ENCODE assay signal across 24 mouse cellular contexts in the genomic region with DNA sequence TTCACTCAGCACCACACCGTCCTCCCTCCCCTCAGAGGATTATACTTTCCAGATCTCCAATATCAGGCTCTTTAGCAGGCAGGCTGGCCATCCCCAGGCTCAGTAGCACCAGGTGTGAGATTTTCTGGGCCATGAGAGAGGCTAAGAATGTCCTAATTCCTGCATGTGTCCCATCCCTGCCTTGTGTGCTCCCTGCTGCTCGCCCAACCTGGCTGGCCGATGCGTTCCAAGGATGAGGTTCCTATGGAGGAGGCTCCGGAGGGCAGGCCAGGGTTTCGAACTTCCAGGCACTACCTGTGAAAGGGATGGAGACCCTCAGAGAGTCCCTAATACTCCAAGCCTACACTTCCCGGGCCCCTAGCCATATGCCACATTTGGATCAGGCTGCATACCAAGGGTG. TPM values are rescaled to one million over a fixed set of nuclear protein-coding genes. Genes with fewer than 3 reads are reported as not detected.
DNase-seq lines count a peak whose midpoint lies in the region; ATAC-seq lines count a peak whose summit lies in the region.
"Had no signal": no experiment of that assay in that cellular context is flagged by ENCODE, and none has a peak within 500 bp of the region (broad histone marks: within the 10 kb centered on the region; RNA-seq: fewer than 3 reads in every experiment).

No protein-coding gene starts in this region.

- 91% methylated on average over 7 of the region's 7 CpGs for WGBS in heart, embryonic 11.5 days (ENCODE audit: insufficient replicate concordance)
- 91% methylated on average over 7 of the region's 7 CpGs for WGBS in lung, embryonic 16.5 days
- WGBS in embryonic facial prominence, embryonic 13.5 days, result 90% methylated on average over 7 of the region's 7 CpGs

- 0 out of 2 replicates have a peak overlapping the region, but pooled peaks have one; percentile 1 for H3K4me2 ChIP-seq in heart, embryonic 11.5 days
- H3K4me2 ChIP-seq in lung, embryonic 16.5 days (ENCODE audit: low read depth, low read length), result no peak overlapping the region
- 0 out of 2 replicates have a peak overlapping the region, but pooled peaks have one; percentile 83 for H3K4me2 ChIP-seq in embryonic facial prominence, embryonic 13.5 days
- H3K4me2 ChIP-seq: liver, embryonic 11.5 days had no signal

- H3K9me3 ChIP-seq in heart, embryonic 11.5 days (replicated peaks; ENCODE audit: control insufficient read depth, low read length), result no peaks in the 10 kb centered on the region
- H3K9me3 ChIP-seq in lung, embryonic 16.5 days (ENCODE audit: control insufficient read depth, low read length), result no peaks in the 10 kb centered on the region
- H3K9me3 ChIP-seq in embryonic facial prominence, embryonic 13.5 days, result no peaks in the 10 kb centered on the region
- H3K9me3 ChIP-seq: hindbrain, embryonic 10.5 days; megakaryocyte, embryonic 14.5 days; neural tube, embryonic 15.5 days had no signal

- no peak overlapping the region for H3K9ac ChIP-seq in heart, embryonic 11.5 days (ENCODE audit: low read depth, low read length)
- H3K9ac ChIP-seq in lung, embryonic 16.5 days (ENCODE audit: low read length), result peak overlapping the region; percentile 24; the same call in 1 of the 2 replicates
- peak overlapping the region; percentile 32; the same call in 1 of the 2 replicates for H3K9ac ChIP-seq in embryonic facial prominence, embryonic 13.5 days
- H3K9ac ChIP-seq: neural tube, embryonic 15.5 days had no signal

- no peak for ATAC-seq in heart, embryonic 11.5 days (replicated peaks; ENCODE audit: insufficient number of reproducible peaks, low FRiP score, low TSS enrichment)
- no peak for ATAC-seq in lung, embryonic 16.5 days (ENCODE audit: low read depth)
- no peak for ATAC-seq in embryonic facial prominence, embryonic 13.5 days (ENCODE audit: insufficient number of reproducible peaks, insufficient read depth, low FRiP score, low TSS enrichment, low read depth)
- ATAC-seq: midbrain, embryonic 16.5 days had no signal

- H3K4me3 ChIP-seq in heart, embryonic 11.5 days (ENCODE audit: low read depth, low read length), result no peak overlapping the region
- H3K4me3 ChIP-seq in lung, embryonic 16.5 days (ENCODE audit: low read length), result no peak overlapping the region
- H3K4me3 ChIP-seq in embryonic facial prominence, embryonic 13.5 days, result no peak overlapping the region
- H3K4me3 ChIP-seq: heart, adult 2 months; hindbrain, embryonic 10.5 days; left cerebral cortex, adult 2 months; megakaryocyte, embryonic 14.5 days; neural tube, embryonic 15.5 days had no signal

- no peaks in the 10 kb centered on the region for H3K27me3 ChIP-seq in heart, embryonic 11.5 days (ENCODE audit: control insufficient read depth, insufficient read depth, low read length)
- no peaks in the 10 kb centered on the region for H3K27me3 ChIP-seq in lung, embryonic 16.5 days (ENCODE audit: control insufficient read depth, insufficient read depth, low read depth, low read length)
- no peaks in the 10 kb centered on the region for H3K27me3 ChIP-seq in embryonic facial prominence, embryonic 13.5 days
- H3K27me3 ChIP-seq: CH12.LX; megakaryocyte, embryonic 14.5 days; neural tube, embryonic 15.5 days had no signal

- DNase-seq in heart, adult 18-20 months, result no peak
- DNase-seq in lung, adult 18-20 months, result no peak
- DNase-seq in cerebellum, adult 8-10 months, result peak; percentile 83
- no peak for DNase-seq in adrenal gland, postnatal 14 days
- no peak for DNase-seq in layer of hippocampus, postnatal 14 days (ENCODE audit: low spot score in 2 of 2)
- DNase-seq: adrenal gland, postnatal 36 days; embryo, embryonic 11 days; gastrocnemius, postnatal 14 days; kidney, adult 18-20 months; right cerebral cortex, postnatal 14 days; spleen, adult 18-20 months had no signal

- H3K36me3 ChIP-seq in heart, embryonic 11.5 days (ENCODE audit: control insufficient read depth, insufficient read depth, low read length), result peaks cover 25% of the 10 kb centered on the region
- H3K36me3 ChIP-seq in lung, embryonic 16.5 days (ENCODE audit: control insufficient read depth, insufficient read depth, low read length), result peaks cover 27% of the 10 kb centered on the region
- H3K36me3 ChIP-seq in embryonic facial prominence, embryonic 13.5 days, result peaks cover 57% of the 10 kb centered on the region

- H3K27ac ChIP-seq in heart, embryonic 11.5 days (ENCODE audit: low read depth, low read length), result no peak overlapping the region
- H3K27ac ChIP-seq in lung, embryonic 16.5 days (ENCODE audit: low read length), result peak overlapping the region; percentile 83
- H3K27ac ChIP-seq in embryonic facial prominence, embryonic 13.5 days, result no peak overlapping the region
- H3K27ac ChIP-seq: heart, adult 2 months; hindbrain, embryonic 10.5 days; left cerebral cortex, adult 2 months; neural tube, embryonic 15.5 days had no signal

- peaks cover 11% of the 10 kb centered on the region; the same call in 1 of the 2 replicates for H3K4me1 ChIP-seq in heart, embryonic 11.5 days (ENCODE audit: control insufficient read depth, insufficient read depth, low read length)
- H3K4me1 ChIP-seq in lung, embryonic 16.5 days (replicated peaks; ENCODE audit: control insufficient read depth, insufficient read depth, low read length), result peaks cover 45% of the 10 kb centered on the region
- H3K4me1 ChIP-seq in embryonic facial prominence, embryonic 13.5 days, result peaks cover 26% of the 10 kb centered on the region

RNA-seq across cellular contexts. Expression of gene Mus81, which starts 2.4 kb away (rescaled TPM):
- polyA plus RNA-seq in heart, embryonic 11.5 days (2014; fragmentation: Nextera tagmentation; extraction: Ambion mirVana), result 32.2 and 40.0 TPM in 2 replicates
- total RNA-seq in heart, adult 18-20 months (2021), result 10 to 100 TPM; 16.9 to 24.2 TPM
- polyA plus RNA-seq in lung, embryonic 16.5 days (2015; fragmentation: Nextera tagmentation; extraction: Ambion mirVana), result 45.7 and 51.4 TPM in 2 replicates
- polyA plus RNA-seq in embryonic facial prominence, embryonic 13.5 days (2015; fragmentation: Nextera tagmentation; extraction: Ambion mirVana), result 42.5 and 43.7 TPM in 2 replicates
- 22.3 and 28.6 TPM in 2 replicates for total RNA-seq in adrenal gland, postnatal 14 days (2021)
- 10 to 100 TPM; 34.3 to 35.6 TPM for total RNA-seq in layer of hippocampus, postnatal 14 days (2021)

RNA-seq across cellular contexts. Expression of gene Cfl1, which starts 4.4 kb away (rescaled TPM):
- polyA plus RNA-seq in heart, embryonic 11.5 days (2014; fragmentation: Nextera tagmentation; extraction: Ambion mirVana), result 2,455 and 2,528 TPM in 2 replicates
- 100 to 1,000 TPM; 184 to 211 TPM for total RNA-seq in heart, adult 18-20 months (2021)
- polyA plus RNA-seq in lung, embryonic 16.5 days (2015; fragmentation: Nextera tagmentation; extraction: Ambion mirVana), result 2,553 and 2,793 TPM in 2 replicates
- polyA plus RNA-seq in embryonic facial prominence, embryonic 13.5 days (2015; fragmentation: Nextera tagmentation; extraction: Ambion mirVana), result 2,535 and 2,700 TPM in 2 replicates
- 640 and 706 TPM in 2 replicates for total RNA-seq in adrenal gland, postnatal 14 days (2021)
- total RNA-seq in layer of hippocampus, postnatal 14 days (2021), result 1,000 to 10,000 TPM; 1,666 to 1,748 TPM

RNA-seq across cellular contexts. Expression of gene Efemp2, which starts 12.1 kb away (rescaled TPM):
- 72.2 and 72.5 TPM in 2 replicates for polyA plus RNA-seq in heart, embryonic 11.5 days (2014; fragmentation: Nextera tagmentation; extraction: Ambion mirVana)
- 1 to 10 TPM; 7.2 to 7.9 TPM for total RNA-seq in heart, adult 18-20 months (2021)
- 197 and 200 TPM in 2 replicates for polyA plus RNA-seq in lung, embryonic 16.5 days (2015; fragmentation: Nextera tagmentation; extraction: Ambion mirVana)
- polyA plus RNA-seq in embryonic facial prominence, embryonic 13.5 days (2015; fragmentation: Nextera tagmentation; extraction: Ambion mirVana), result 200 and 207 TPM in 2 replicates
- total RNA-seq in adrenal gland, postnatal 14 days (2021), result 42.5 and 45.9 TPM in 2 replicates
- total RNA-seq in layer of hippocampus, postnatal 14 days (2021), result 10 to 100 TPM; 16.8 to 20.9 TPM

RNA-seq across cellular contexts. Expression of gene Ctsw, which starts 17.5 kb away (rescaled TPM):
- polyA plus RNA-seq in heart, embryonic 11.5 days (2014; fragmentation: Nextera tagmentation; extraction: Ambion mirVana), result 0.84 and 0.86 TPM in 2 replicates
- 1 to 10 TPM in 1 of 2 experiments, under 1 TPM in 1; 0.25 to 1.5 TPM for total RNA-seq in heart, adult 18-20 months (2021)
- 2.2 and 3.8 TPM in 2 replicates for polyA plus RNA-seq in lung, embryonic 16.5 days (2015; fragmentation: Nextera tagmentation; extraction: Ambion mirVana)
- 1.6 and 2.4 TPM in 2 replicates for polyA plus RNA-seq in embryonic facial prominence, embryonic 13.5 days (2015; fragmentation: Nextera tagmentation; extraction: Ambion mirVana)
- total RNA-seq in adrenal gland, postnatal 14 days (2021), result 0.85 and 4.2 TPM in 2 replicates
- 1 to 10 TPM in 1 of 2 experiments, under 1 TPM in 1; 0.41 to 1.2 TPM for total RNA-seq in layer of hippocampus, postnatal 14 days (2021)
- total RNA-seq: gastrocnemius, postnatal 14 days had no signal

RNA-seq across cellular contexts. Expression of gene 1700020D05Rik, which starts 17.8 kb away (rescaled TPM):
- polyA plus RNA-seq in heart, embryonic 11.5 days (2014; fragmentation: Nextera tagmentation; extraction: Ambion mirVana), result not detected in 2 replicates
- under 1 TPM; 0.35 to 0.57 TPM for total RNA-seq in heart, adult 18-20 months (2021)
- not detected in 2 replicates for polyA plus RNA-seq in lung, embryonic 16.5 days (2015; fragmentation: Nextera tagmentation; extraction: Ambion mirVana)
- not detected in 2 replicates for polyA plus RNA-seq in embryonic facial prominence, embryonic 13.5 days (2015; fragmentation: Nextera tagmentation; extraction: Ambion mirVana)
- 1.0 and 2.2 TPM in 2 replicates for total RNA-seq in adrenal gland, postnatal 14 days (2021)
- 1 to 10 TPM; 6.3 to 8.1 TPM for total RNA-seq in layer of hippocampus, postnatal 14 days (2021)
- polyA plus RNA-seq: forebrain, embryonic 11.5 days; heart, postnatal 0 days; hindbrain, embryonic 10.5 days; liver, embryonic 11.5 days; midbrain, embryonic 16.5 days had no signal
